Mouse (Mus musculus) CH12.LX (cell line): ENCODE measurements around the gene Slc35c1. TPM values are rescaled to one million over a fixed set of nuclear protein-coding genes. Genes with fewer than 3 reads are reported as not detected.
"Not testable (repeated sequence)": the region's sequence is repeated elsewhere in the genome, so short reads cannot be mapped to it uniquely, and the experiment has no call there.

ENCODE experiments used
- DNase-seq: peaks from one replicate; pipeline ENCODE4 v3.0.0-alpha.2; 2013; ENCODE audit errors: extremely low read depth
- H3K27ac ChIP-seq: 2 replicates; pipeline ENCODE4 v1.5.1; 2012; ENCODE audit warnings: low read depth, mild to moderate bottlenecking, control low read depth, moderate library complexity; ENCODE audit not compliant: insufficient read depth
- H3K27me3 ChIP-seq: replicated peaks from 2 replicates; pipeline ENCODE3; 2012; ENCODE audit warnings: inconsistent platforms
- H3K36me3 ChIP-seq, 2 experiments: replicated peaks in 1 of 2; 2 replicates each; pipeline versions ENCODE3 to v1.6.1; 2012; ENCODE audit warnings: inconsistent platforms in 1 of 2, low read length in 1 of 2, mild to moderate bottlenecking in 1 of 2, mixed read lengths in 1 of 2, moderate library complexity in 1 of 2; ENCODE audit not compliant: control insufficient read depth in 1 of 2, insufficient read depth in 1 of 2
- H3K4me1 ChIP-seq, 2 experiments: 2 replicates each; pipeline ENCODE4 v1.6.1; 2012; ENCODE audit warnings: inconsistent platforms in 1 of 2, moderate library complexity in 1 of 2; ENCODE audit not compliant: insufficient read depth in 2 of 2, control insufficient read depth in 1 of 2
- H3K4me2 ChIP-seq: 2 replicates; pipeline ENCODE4 v1.6.1; 2012; ENCODE audit warnings: low read depth, mild to moderate bottlenecking, control low read depth; ENCODE audit not compliant: poor library complexity, insufficient read depth, severe bottlenecking
- H3K4me3 ChIP-seq, 3 experiments: fragments of 150-350 bp in 1 of 3; sonication (generic) in 1 of 3; replicated peaks in 1 of 3; 2 replicates each; pipeline versions ENCODE3 to v1.5.1; 2011 to 2012; ENCODE audit warnings: low read depth in 2 of 3, low read length in 2 of 3, mild to moderate bottlenecking in 2 of 3, moderate library complexity in 2 of 3, control low read depth in 1 of 3, improper control_type of control experiment in 1 of 3, inconsistent platforms in 1 of 3, mixed read lengths in 1 of 3; ENCODE audit not compliant: poor library complexity in 1 of 3
- H3K79me2 ChIP-seq: replicated peaks from 2 replicates; pipeline ENCODE4 v1.6.1; 2012; ENCODE audit warnings: mild to moderate bottlenecking, moderate library complexity; ENCODE audit not compliant: control insufficient read depth, poor library complexity, insufficient read depth, severe bottlenecking; ENCODE audit errors: extremely low read depth
- H3K9ac ChIP-seq: 2 replicates; pipeline ENCODE4 v1.6.1; 2012; ENCODE audit warnings: low read depth, mild to moderate bottlenecking, control low read depth, moderate library complexity; ENCODE audit not compliant: insufficient read depth
- H3K9me3 ChIP-seq: replicated peaks from 2 replicates; pipeline ENCODE3; 2012; ENCODE audit warnings: low read length, inconsistent platforms, mixed read lengths
- JUN ChIP-seq: IDR thresholded peaks from 2 replicates; pipeline ENCODE4 v1.6.1; 2011; ENCODE audit warnings: low read depth, mild to moderate bottlenecking, low read length, improper control_type of control experiment, moderate library complexity; ENCODE audit not compliant: insufficient read depth
- KAT2A ChIP-seq: IDR thresholded peaks from 2 replicates; pipeline ENCODE4 v1.6.1; 2012; ENCODE audit warnings: low read length, improper control_type of control experiment, inconsistent platforms; ENCODE audit not compliant: insufficient replicate concordance
- MAFK ChIP-seq: IDR thresholded peaks from 2 replicates; pipeline ENCODE4 v1.6.1; 2011; ENCODE audit warnings: low read length, improper control_type of control experiment; ENCODE audit not compliant: insufficient replicate concordance
- MAX ChIP-seq: IDR thresholded peaks from 2 replicates; pipeline ENCODE4 v1.6.1; 2011; ENCODE audit warnings: low read length, improper control_type of control experiment
- MAZ ChIP-seq: IDR thresholded peaks from 2 replicates; pipeline ENCODE4 v1.6.1; 2012; ENCODE audit warnings: low read depth, mild to moderate bottlenecking, inconsistent platforms, low read length, improper control_type of control experiment, moderate library complexity
- MEF2A ChIP-seq: IDR thresholded peaks from 2 replicates; pipeline ENCODE4 v1.6.1; 2014; ENCODE audit warnings: low read depth, mild to moderate bottlenecking, inconsistent platforms, low read length, improper control_type of control experiment, borderline replicate concordance
- NRF1 ChIP-seq: IDR thresholded peaks from 2 replicates; pipeline ENCODE4 v1.6.1; 2014; ENCODE audit warnings: low read depth, mild to moderate bottlenecking, inconsistent platforms, low read length, improper control_type of control experiment, moderate library complexity
- PAX5 ChIP-seq: IDR thresholded peaks from 2 replicates; pipeline ENCODE4 v1.6.1; 2012; ENCODE audit warnings: low read length, inconsistent platforms, mixed read lengths
- POLR2AphosphoS2 ChIP-seq: IDR thresholded peaks from 2 replicates; pipeline ENCODE4 v1.6.1; 2011; ENCODE audit warnings: low read depth, low read length, improper control_type of control experiment
- RAD21 ChIP-seq: IDR thresholded peaks from 2 replicates; pipeline ENCODE4 v1.6.1; 2011; ENCODE audit warnings: low read depth, mild to moderate bottlenecking, low read length, improper control_type of control experiment, moderate library complexity
- RCOR1 ChIP-seq: conservative IDR thresholded peaks from 2 replicates; pipeline ENCODE4 v1.6.1; 2012; ENCODE audit warnings: low read depth, mild to moderate bottlenecking, inconsistent platforms, low read length, improper control_type of control experiment
- SMC3 ChIP-seq: IDR thresholded peaks from 2 replicates; pipeline ENCODE4 v1.6.1; 2011; ENCODE audit warnings: low read depth, low read length, improper control_type of control experiment
- TCF12 ChIP-seq: IDR thresholded peaks from 2 replicates; pipeline ENCODE4 v1.6.1; 2014; ENCODE audit warnings: low read depth, mild to moderate bottlenecking, inconsistent platforms, low read length, improper control_type of control experiment
- USF1 ChIP-seq: IDR thresholded peaks from 2 replicates; pipeline ENCODE4 v1.6.1; 2014; ENCODE audit warnings: low read depth, mild to moderate bottlenecking, inconsistent platforms, low read length, improper control_type of control experiment
- ZC3H11A ChIP-seq: IDR thresholded peaks from 2 replicates; pipeline ENCODE4 v1.6.1; 2012; ENCODE audit warnings: low read depth, mild to moderate bottlenecking, inconsistent platforms, low read length, improper control_type of control experiment
- ZMIZ1 ChIP-seq: IDR thresholded peaks from 2 replicates; pipeline ENCODE4 v1.6.1; 2012; ENCODE audit warnings: low read depth, mild to moderate bottlenecking, inconsistent platforms, low read length, improper control_type of control experiment
- dilution Hi-C: fragments of 300-500 bp; cut with MboI; formaldehyde crosslinking; loops from 2 replicates; pipeline ENCODE4 v1.14.3; 2020; ENCODE audit warnings: low sequenced_read_pairs; ENCODE audit not compliant: extremely low pct_unique_long_range_greater_than_20kb, extremely low pct_ligation_motif_present
- in situ Hi-C: fragments of 300-500 bp; cut with MboI; formaldehyde crosslinking; loops from 3 replicates; pipeline ENCODE4 v1.14.3; 2019; ENCODE audit warnings: low sequenced_read_pairs, low pct_ligation_motif_present, low pct_unique_long_range_greater_than_20kb, mixed read lengths
- polyA plus RNA-seq: library from polyadenylated mRNA; unstranded; fragments of >175 nt; gene quantifications from 2 replicates; pipeline ENCODE4 v1.2.1, GENCODE M21; 2012; ENCODE audit warnings: low read depth; ENCODE audit not compliant: insufficient read length
- total RNA-seq, 2 experiments: library from RNA; depleted of rRNA; stranded (reverse); fragments of 300-350 nt in 1 of 2; fragments of >200 nt in 1 of 2; gene quantifications; 2 replicates each; pipeline ENCODE4 v1.2.3; 2012 to 2014

The Slc35c1 gene
- total and polyA plus RNA-seq, 3 experiments: 4.1 to 22.7 (median 8.7) TPM

DNA sequence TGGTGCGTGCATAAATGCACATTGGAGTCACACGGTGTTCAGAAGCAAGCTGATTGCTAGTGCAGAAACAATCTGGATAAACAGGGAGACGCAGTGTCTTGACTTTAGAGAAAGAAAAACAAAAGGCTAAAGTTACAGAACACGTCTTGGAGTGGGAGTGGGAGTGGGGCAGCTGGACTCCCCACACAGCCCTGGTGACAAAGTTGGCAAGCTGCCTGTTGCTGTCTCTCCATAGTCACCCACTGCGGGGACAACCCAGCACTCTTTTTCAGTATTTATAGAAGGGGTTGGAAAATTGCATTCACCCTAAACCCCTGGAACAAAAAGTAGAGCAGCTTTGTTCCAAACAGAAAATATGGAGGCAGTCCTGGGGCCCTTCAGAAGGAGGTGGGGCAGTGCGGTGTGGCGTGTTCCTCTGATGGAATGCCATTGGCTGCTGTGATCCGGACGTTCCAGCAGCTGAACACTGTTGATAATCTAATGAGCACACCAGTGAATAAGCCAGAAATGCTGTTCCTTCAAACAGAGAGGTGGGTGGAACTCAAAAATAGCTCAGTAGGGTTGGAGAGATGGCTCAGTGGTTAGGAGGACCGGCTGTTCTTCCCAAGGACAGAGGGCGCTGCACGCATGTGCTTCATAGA lies 17.5 kb upstream of the Slc35c1 start:
- in situ Hi-C loops: no loop called here
- H3K27me3 ChIP-seq: peaks cover 57% of the 10 kb centered on the region
- H3K79me2 ChIP-seq: no peaks in the 10 kb centered on the region
- no peak overlapping the region for H3K4me3 ChIP-seq
- no peak for TF ChIP-seq USF1
- TF ChIP-seq PAX5: no peak
- no peak for TF ChIP-seq NRF1
- no peak for TF ChIP-seq ZMIZ1
- TF ChIP-seq MEF2A: no peak
- no peak for TF ChIP-seq SMC3
- TF ChIP-seq ZC3H11A: no peak
- TF ChIP-seq KAT2A: no peak
- no peaks in the 10 kb centered on the region for H3K4me1 ChIP-seq
- no peak for DNase-seq
- no peaks in the 10 kb centered on the region for H3K36me3 ChIP-seq
- H3K9me3 ChIP-seq: peaks cover 28% of the 10 kb centered on the region
- H3K4me2 ChIP-seq: no peak overlapping the region
- dilution Hi-C loops: no loop called here
- H3K9ac ChIP-seq: no peak overlapping the region
- H3K27ac ChIP-seq: no peak overlapping the region

DNA sequence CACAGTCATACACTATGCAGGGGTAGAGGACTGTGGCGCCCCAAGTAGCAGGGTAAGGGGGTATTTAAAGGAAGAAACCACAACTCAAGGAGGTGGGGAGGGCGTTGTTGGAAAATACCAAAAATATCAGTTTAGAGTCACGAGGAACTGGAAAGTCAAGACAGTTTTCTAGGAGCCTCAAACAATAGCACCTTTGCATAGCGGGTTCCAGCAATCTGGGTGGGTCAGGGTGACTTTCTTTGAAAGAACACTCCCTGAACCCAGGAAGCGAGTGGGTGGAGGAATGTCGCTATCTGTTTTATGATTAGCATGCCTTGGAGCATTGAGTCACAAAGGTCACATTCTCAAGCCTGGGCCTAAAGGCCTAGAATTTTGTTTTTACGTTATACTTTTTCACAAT lies 16.2 kb upstream of the Slc35c1 start:
- H3K4me1 ChIP-seq, H3K9ac ChIP-seq, DNase-seq, dilution Hi-C loops, H3K27ac ChIP-seq, H3K36me3 ChIP-seq, H3K79me2 ChIP-seq, in situ Hi-C loops, H3K4me3 ChIP-seq, H3K4me2 ChIP-seq: not testable (repeated sequence)
- Histone ChIP-seq H3K27me3 (peaks cover 51% of the 10 kb centered on the region), H3K9me3 (peaks cover 28% of the 10 kb centered on the region)

DNA sequence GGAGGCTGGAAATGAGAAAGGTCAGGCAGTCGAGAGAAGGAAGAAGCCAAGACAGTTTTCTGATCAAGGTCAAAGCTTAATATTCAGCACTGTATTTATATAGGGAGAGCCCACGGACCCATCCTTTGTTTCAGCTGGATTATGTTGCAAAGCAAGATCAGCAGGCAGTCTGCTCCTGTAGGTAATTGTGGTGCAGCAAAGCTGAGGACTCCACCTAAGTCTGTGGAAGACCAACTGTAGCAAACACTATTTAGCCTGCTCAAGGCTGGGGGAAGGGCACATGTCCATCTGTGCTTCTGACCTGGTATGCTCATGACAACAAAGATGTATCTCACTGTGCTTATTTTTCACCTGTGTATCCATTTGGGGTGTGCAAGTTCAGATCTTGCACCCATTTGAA lies 15.4 kb upstream of the Slc35c1 start:
- Histone ChIP-seq H3K4me2 (no peak overlapping the region), H3K9ac (no peak overlapping the region), H3K36me3 (no peaks in the 10 kb centered on the region), H3K79me2 (no peaks in the 10 kb centered on the region; the same call in 1 of the 2 replicates), H3K27me3 (peaks cover 43% of the 10 kb centered on the region), H3K4me1 (no peaks in the 10 kb centered on the region), H3K4me3 (no peak overlapping the region), H3K27ac (no peak overlapping the region), H3K9me3 (peaks cover 28% of the 10 kb centered on the region)
- dilution Hi-C loops (no loop called here), in situ Hi-C loops (no loop called here)
- DNase-seq: no peak
- TF ChIP-seq MAX: no peak
- no peak for TF ChIP-seq JUN
- no peak for TF ChIP-seq MAZ
- no peak for TF ChIP-seq MAFK
- no peak for TF ChIP-seq KAT2A
- TF ChIP-seq MEF2A: no peak
- TF ChIP-seq TCF12: no peak
- no peak for TF ChIP-seq RCOR1
- TF ChIP-seq POLR2AphosphoS2: no peak
- TF ChIP-seq PAX5: no peak
- no peak for TF ChIP-seq RAD21
- TF ChIP-seq SMC3: no peak
